Mouse (Mus musculus): ENCODE data around the gene Slc22a7. TPM values are rescaled to one million over a fixed set of nuclear protein-coding genes. Genes with fewer than 3 reads are reported as not detected.

The Slc22a7 gene
- polyA plus RNA-seq, 1 experiment from 2014 or later, result 0.11 TPM

DNA sequence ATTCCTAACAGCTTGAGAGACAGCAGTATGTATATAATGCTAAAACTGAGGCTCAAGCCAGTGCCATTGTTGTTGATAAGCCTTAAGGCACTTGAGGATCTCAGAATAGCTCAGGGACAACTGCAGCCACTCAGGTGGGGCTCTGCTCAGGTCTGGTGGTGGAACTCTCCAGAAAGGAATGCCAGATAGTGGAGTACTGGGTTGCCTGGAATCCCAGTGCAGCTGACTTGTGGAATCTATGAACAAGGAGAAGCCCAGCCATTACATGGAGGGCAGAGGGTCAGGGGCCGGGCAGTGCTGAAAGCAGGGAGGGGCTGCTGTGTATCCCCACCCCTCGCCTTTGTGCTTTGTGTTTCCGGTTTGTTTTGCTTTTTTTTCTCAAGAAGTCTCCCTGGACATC, 20.2 kb upstream of the Slc22a7 start:
- no peak for ATAC-seq (replicated peaks)

DNA sequence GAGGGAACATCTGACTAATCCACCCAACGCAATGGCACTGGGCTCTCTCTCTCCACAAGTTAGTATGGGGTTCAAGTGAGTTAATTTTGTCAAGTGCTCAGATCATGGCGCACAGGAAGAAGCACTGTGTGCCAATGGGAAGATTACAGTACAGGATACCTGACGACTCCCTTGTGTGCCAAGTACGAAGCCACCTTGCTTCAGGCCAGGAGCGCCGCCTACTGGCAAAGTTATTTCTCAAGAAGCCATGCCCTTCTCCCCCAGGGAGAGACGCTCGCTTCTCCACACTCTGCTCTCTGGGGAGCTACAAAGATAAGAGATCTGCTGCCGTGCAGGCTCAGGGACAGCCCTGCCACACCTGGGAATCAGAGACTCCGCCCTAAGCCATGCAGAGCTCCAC, 19.5 kb upstream of the Slc22a7 start:
- Histone ChIP-seq H3K27ac (replicated peaks) (no peak overlapping the region), H3K9me3 (no peaks in the 10 kb centered on the region), H3K4me2 (replicated peaks) (no peak overlapping the region), H3K9ac (replicated peaks) (no peak overlapping the region), H3K4me1 (peaks cover 29% of the 10 kb centered on the region), H3K4me3 (no peak overlapping the region), H3K27me3 (no peaks in the 10 kb centered on the region), H3K36me3 (peaks cover 19% of the 10 kb centered on the region; the same call in 1 of the 2 replicates)
- no peak for ATAC-seq (replicated peaks)
- WGBS, result 22% methylated on average over 10 of the region's 10 CpGs

More for the DNA sequence above, 20.2 kb upstream of the Slc22a7 start:
- Histone ChIP-seq H3K36me3 (peaks cover 21% of the 10 kb centered on the region; the same call in 1 of the 2 replicates), H3K4me2 (replicated peaks) (no peak overlapping the region), H3K27ac (replicated peaks) (no peak overlapping the region), H3K4me1 (peaks cover 29% of the 10 kb centered on the region), H3K27me3 (no peaks in the 10 kb centered on the region), H3K9ac (replicated peaks) (no peak overlapping the region), H3K9me3 (no peaks in the 10 kb centered on the region), H3K4me3 (no peak overlapping the region)
- WGBS, result 51% methylated on average over 3 of the region's 3 CpGs

DNA sequence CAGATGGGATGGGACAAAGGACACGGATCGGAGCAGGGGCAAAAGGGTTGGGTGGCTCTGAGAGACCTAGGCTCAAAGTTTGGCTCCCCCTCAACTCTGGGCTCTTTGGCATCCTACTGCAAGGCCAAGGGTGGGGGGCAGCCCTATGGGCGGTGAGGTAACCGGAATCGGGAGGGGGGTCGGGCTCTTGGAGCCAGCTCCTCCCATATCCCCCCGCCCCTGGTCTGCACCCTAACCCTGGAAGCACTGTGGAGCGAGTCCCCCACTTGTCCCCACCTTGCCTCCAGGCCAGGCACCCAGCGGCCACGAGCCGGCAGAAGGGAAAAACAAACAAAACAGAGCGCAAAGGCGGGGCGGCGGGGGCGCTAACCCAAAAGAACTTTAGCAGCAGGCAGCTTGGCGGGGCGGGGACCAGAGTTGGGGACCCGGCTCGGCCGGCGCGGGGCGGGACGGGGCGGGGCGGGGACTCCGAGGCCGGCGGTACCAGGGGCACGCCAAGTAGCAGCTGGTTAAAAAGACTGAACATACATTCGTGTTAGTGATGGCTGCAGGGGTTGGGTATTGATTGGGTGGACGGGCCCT, 16.9 kb upstream of the Slc22a7 start:
- ATAC-seq (replicated peaks), result peak; percentile 61
- Histone ChIP-seq H3K9me3 (no peaks in the 10 kb centered on the region), H3K4me1 (peaks cover 27% of the 10 kb centered on the region), H3K9ac (replicated peaks) (peak overlapping the region; percentile 45), H3K4me2 (replicated peaks) (peak overlapping the region; percentile 68), H3K36me3 (peaks cover 10% of the 10 kb centered on the region; the same call in 1 of the 2 replicates), H3K27ac (replicated peaks) (no peak overlapping the region), H3K27me3 (no peaks in the 10 kb centered on the region), H3K4me3 (peak overlapping the region; percentile 36)
- 1% methylated on average over 33 of the region's 33 CpGs for WGBS

DNA sequence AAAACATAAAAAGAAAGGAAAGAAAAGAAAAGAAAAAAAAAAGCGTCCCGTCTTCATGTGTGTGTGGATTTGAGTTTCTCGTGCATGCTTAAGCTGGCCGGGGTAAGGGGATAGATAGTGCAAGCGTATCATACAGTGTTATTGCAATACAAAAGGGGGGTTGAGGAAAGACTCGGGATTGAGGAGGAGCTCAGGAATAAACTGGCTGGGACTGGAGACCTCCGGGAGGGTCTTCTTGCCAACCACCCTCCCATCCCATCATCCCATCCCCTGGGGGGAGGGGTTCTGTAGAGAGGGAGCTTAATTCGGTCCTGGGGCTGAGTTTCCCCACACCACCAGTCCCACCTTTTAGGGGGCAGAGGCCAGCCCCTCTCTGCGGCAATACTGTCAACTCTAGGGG, 16.3 kb upstream of the Slc22a7 start:
- Histone ChIP-seq H3K27ac (replicated peaks) (no peak overlapping the region), H3K27me3 (no peaks in the 10 kb centered on the region), H3K36me3 (0 out of 2 replicates have a peak, but pooled peaks cover 5% of the 10 kb centered on the region), H3K4me2 (replicated peaks) (peak overlapping the region; percentile 68), H3K9me3 (no peaks in the 10 kb centered on the region), H3K4me1 (peaks cover 27% of the 10 kb centered on the region), H3K9ac (replicated peaks) (peak overlapping the region; percentile 45; the same call in 1 of the 2 replicates), H3K4me3 (peak overlapping the region; percentile 36)
- ATAC-seq (replicated peaks), result peak; percentile 51
- WGBS, result 2% methylated on average over 9 of the region's 9 CpGs

DNA sequence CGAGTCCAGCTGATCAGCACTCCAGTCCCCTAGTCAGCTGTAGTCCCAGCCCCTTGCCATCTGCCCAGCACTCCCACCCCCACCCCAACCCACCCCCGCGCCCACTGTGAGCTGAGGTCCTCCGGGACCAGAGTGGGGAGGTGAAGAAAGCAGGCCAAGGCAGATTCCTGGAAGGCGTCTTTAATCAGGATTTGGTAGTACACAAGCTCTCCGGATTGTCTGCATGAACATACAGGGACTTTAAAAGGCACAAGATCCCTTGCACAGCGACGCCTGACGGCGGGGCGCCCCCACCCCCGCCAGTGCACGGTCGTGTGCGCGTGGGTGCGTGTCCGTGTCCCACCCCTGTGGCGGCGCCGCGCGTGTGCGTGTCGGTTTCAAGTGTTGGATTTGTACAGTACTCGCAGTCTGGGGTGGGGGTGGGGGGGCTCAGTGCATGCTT, 15.7 kb upstream of the Slc22a7 start:
- peaks cover 27% of the 10 kb centered on the region for H3K4me1 ChIP-seq
- H3K27me3 ChIP-seq, result no peaks in the 10 kb centered on the region
- H3K36me3 ChIP-seq, result 0 out of 2 replicates have a peak, but pooled peaks cover 2% of the 10 kb centered on the region
- peak overlapping the region; percentile 36 for H3K4me3 ChIP-seq
- H3K27ac ChIP-seq (replicated peaks), result no peak overlapping the region
- H3K9me3 ChIP-seq, result no peaks in the 10 kb centered on the region
- peak overlapping the region; percentile 68 for H3K4me2 ChIP-seq (replicated peaks)
- peak overlapping the region; percentile 45 for H3K9ac ChIP-seq (replicated peaks)
- peak; percentile 40 for ATAC-seq (replicated peaks)
- WGBS, result 3% methylated on average over 26 of the region's 26 CpGs

DNA sequence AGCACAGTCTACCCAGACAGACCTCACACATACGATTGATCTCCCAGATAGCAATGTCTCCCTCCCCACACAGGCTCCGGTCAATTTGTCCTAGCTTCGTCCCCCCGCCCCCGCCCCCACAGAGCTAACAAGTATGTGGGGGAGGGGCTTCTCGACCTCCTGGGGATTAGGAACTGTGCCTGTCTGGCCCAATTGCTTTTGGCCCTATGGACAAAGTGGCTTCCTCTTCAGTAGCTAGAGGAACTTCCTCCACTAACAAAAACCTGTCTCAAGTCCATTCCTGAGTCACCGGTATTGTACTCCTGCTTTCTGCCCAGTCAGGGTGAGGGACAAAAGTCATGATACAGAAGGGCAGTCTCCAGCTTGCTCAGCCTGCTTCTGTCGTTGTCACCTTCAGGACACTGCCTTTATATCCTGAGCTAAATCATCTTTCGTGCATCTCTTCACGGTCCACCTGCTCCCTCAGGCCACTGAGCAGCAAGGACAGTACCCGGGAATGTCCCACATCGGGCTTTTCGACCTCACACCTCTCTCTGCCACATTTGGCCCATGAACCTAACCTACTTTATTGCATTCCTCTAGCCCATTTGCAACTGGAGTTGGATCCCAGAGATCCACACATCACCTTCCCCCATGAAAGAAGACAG, 15.2 kb upstream of the Slc22a7 start:
- H3K27ac ChIP-seq (replicated peaks), result no peak overlapping the region
- peaks cover 27% of the 10 kb centered on the region for H3K4me1 ChIP-seq
- H3K27me3 ChIP-seq, result no peaks in the 10 kb centered on the region
- 12% methylated on average over 13 of the region's 13 CpGs for WGBS
- no peak for ATAC-seq (replicated peaks)
- H3K4me3 ChIP-seq, result peak overlapping the region; percentile 36; the same call in 1 of the 2 replicates
- H3K9ac ChIP-seq (replicated peaks), result peak overlapping the region; percentile 45; the same call in 1 of the 2 replicates
- H3K36me3 ChIP-seq, result 0 out of 2 replicates have a peak, but pooled peaks cover 2% of the 10 kb centered on the region
- H3K9me3 ChIP-seq, result no peaks in the 10 kb centered on the region
- H3K4me2 ChIP-seq (replicated peaks), result peak overlapping the region; percentile 68

DNA sequence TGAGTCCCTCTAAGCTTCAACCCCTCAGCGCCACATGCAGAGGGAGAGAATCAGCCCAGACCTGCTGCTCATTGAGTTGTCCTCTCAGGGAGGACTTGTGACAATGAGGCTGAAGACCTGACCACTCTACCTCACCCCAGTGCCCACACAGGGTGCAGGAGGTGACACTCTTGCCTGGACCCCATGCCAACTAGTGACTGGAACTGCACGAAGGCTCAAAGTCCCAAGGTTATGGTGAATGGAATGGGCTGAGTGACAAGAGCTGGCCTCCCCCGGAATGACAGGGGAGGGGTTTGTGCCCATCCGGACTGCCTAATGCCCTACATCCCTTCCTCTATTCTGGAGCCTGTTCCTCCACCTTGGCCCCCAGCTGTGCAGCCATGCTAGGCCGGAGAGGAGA, 14.4 kb upstream of the Slc22a7 start:
- Histone ChIP-seq H3K4me2 (replicated peaks) (no peak overlapping the region), H3K36me3 (0 out of 2 replicates have a peak, but pooled peaks cover 2% of the 10 kb centered on the region), H3K4me1 (peaks cover 27% of the 10 kb centered on the region), H3K27ac (replicated peaks) (no peak overlapping the region), H3K27me3 (no peaks in the 10 kb centered on the region), H3K9ac (replicated peaks) (no peak overlapping the region), H3K4me3 (no peak overlapping the region), H3K9me3 (no peaks in the 10 kb centered on the region)
- WGBS, result 32% methylated on average over 5 of the region's 5 CpGs
- ATAC-seq (replicated peaks), result no peak

DNA sequence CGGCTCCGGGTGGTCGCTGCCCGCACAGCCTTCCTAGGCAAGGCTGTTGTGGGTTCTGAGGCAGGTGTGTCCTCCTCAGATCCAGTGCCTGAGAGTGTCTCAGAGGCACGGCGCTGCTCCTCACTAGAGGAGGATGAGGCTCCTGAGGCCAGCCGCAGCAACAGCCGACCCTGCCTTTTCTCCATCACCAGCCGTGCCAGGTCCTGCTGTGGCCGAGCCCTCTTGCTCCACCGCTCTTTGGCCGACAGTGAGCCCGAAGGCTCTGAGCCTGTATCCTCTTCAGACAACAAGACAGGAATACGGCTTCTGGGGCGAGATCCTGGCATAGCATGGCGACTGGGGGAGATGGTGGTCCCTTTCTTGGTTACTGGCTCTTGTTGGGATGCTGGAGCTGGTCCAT, 8.0 kb upstream of the Slc22a7 start:
- Histone ChIP-seq H3K4me2 (replicated peaks) (no peak overlapping the region), H3K4me1 (no peaks in the 10 kb centered on the region), H3K9me3 (no peaks in the 10 kb centered on the region), H3K27me3 (peaks cover 24% of the 10 kb centered on the region), H3K36me3 (0 out of 2 replicates have a peak, but pooled peaks cover 2% of the 10 kb centered on the region), H3K27ac (replicated peaks) (no peak overlapping the region), H3K9ac (replicated peaks) (no peak overlapping the region), H3K4me3 (no peak overlapping the region)
- ATAC-seq (replicated peaks), result no peak
- WGBS, result 91% methylated on average over 16 of the region's 16 CpGs

DNA sequence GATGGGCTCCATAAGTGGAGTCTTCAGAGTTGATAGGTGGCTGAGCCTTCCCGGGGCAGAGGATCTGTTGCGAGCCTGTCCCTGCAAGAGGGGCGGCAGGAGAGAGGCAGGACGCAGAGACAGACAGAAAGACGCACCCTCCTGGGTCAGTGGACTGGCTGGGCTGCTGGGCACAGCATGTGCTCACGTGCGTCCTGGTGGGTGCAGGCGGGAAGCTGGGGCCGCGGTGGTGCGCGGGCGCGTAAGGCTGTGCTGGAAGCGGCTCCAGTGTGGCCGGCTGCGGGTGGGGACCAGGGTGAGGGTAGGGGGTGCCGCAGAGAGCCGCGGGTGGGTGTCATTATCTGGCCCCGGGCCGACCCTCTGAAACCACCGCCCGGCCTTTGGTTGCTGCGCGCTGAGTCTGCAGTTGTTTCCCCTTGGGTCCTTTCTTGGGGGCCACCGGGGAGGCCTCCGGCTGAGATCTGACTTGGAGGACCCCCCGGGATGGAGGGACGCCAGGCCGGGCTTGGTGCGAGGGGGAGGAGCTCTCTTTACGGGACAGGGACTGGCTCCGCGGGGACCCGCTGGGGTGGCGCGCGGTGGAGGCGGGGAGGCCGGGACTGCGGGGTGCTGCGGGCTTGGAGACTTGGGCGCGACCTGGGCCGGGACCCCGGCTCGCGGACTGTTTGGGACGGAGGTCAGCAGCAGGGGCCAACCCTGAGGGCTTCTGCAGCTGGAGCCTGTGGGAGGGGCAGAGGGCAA, 6.8 kb upstream of the Slc22a7 start:
- Histone ChIP-seq H3K4me2 (replicated peaks) (no peak overlapping the region), H3K9ac (replicated peaks) (no peak overlapping the region), H3K36me3 (no peaks in the 10 kb centered on the region), H3K4me3 (no peak overlapping the region), H3K27ac (replicated peaks) (no peak overlapping the region), H3K27me3 (peaks cover 24% of the 10 kb centered on the region), H3K4me1 (no peaks in the 10 kb centered on the region), H3K9me3 (no peaks in the 10 kb centered on the region)
- WGBS, result 7% methylated on average over 50 of the region's 50 CpGs
- ATAC-seq (replicated peaks), result no peak

DNA sequence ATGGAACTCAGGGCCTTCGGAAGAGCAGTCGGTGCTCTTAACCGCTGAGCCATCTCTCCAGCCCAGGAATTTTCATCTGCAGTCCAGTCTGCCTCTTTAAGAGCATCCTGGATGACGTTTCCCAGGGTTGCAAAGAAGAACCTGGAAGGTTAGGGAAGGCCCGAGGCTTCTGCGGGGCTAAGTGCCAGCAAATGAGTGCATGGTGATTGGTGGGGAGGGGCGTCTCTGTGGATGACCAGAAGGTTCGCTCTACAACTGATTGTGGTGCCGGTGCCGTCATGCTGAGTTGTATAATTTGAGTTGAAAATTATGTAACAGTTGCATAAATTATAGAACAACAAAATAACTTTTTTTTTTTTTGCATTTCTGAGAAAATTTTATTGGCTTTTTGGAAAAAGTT, 919 bp upstream of the Slc22a7 start:
- Histone ChIP-seq H3K27me3 (peaks cover 10% of the 10 kb centered on the region), H3K36me3 (no peaks in the 10 kb centered on the region), H3K27ac (replicated peaks) (no peak overlapping the region), H3K4me1 (0 out of 2 replicates have a peak, but pooled peaks cover 3% of the 10 kb centered on the region), H3K9ac (replicated peaks) (no peak overlapping the region), H3K4me2 (replicated peaks) (no peak overlapping the region), H3K9me3 (no peaks in the 10 kb centered on the region), H3K4me3 (no peak overlapping the region)
- ATAC-seq (replicated peaks), result no peak
- 91% methylated on average over 10 of the region's 10 CpGs for WGBS

DNA sequence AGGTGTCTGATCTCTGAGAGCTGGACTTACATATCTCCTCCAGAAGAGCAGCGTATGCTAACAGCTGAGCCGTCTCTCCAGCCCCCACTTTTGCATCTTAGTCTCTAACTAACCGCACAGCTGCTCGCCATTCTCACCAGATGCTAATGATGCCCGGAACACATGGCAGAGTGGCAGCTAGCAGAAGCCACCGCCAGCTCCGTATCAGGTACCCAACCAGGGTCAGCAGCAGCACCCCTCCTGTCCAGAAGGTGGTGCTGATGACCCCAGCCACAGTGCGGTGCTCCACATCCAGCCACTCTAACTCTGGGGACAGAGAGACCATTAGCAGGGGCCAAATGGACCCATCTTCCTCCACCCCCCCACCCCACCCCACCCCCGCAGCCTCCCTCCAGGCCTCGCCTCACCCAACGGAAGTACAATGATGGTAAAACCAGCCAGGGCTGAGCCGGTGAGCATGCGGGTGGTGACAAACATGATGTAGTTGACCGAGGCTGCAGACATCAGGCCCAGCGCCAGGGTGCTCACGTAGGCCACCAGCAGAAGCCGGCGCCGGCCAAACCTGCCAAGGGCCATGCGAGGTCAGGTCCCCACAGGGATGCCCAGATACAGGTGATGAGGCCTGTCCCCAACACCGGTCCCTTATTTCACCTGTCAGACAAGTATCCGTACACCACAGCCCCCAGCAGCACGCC, 1.4 kb downstream of the Slc22a7 start:
- Histone ChIP-seq H3K4me2 (replicated peaks) (no peak overlapping the region), H3K4me3 (no peak overlapping the region), H3K9ac (replicated peaks) (no peak overlapping the region), H3K27ac (replicated peaks) (no peak overlapping the region), H3K4me1 (0 out of 2 replicates have a peak, but pooled peaks cover 3% of the 10 kb centered on the region), H3K9me3 (no peaks in the 10 kb centered on the region), H3K36me3 (no peaks in the 10 kb centered on the region), H3K27me3 (no peaks in the 10 kb centered on the region; the same call in none of the 2 replicates)
- WGBS, result 24% methylated on average over 23 of the region's 23 CpGs
- peak; percentile 61 for ATAC-seq (replicated peaks)

Measured in forebrain, embryonic 15.5 days (tissue).